Mouse (Mus musculus) megakaryocyte, embryonic 14.5 days (primary cell): ENCODE data around the gene Dst.

ENCODE experiments used
- FLI1 ChIP-seq: IDR thresholded peaks from 2 replicates; pipeline ENCODE4 v1.6.1; 2012; ENCODE audit warnings: low read length, inconsistent platforms, mixed read lengths
- GATA1 ChIP-seq: IDR thresholded peaks from 3 replicates; pipeline ENCODE4 v1.6.1; 2012; ENCODE audit warnings: mixed read lengths, low read length, inconsistent platforms, borderline replicate concordance

GRCm38 (mm10) chr1:33974401-33974800 is 66.4 kb downstream of the Dst start:
- TF ChIP-seq GATA1 (no peak), FLI1 (no peak)
